Mouse (Mus musculus) retina, postnatal 1 day (tissue): ENCODE measurements around the gene Ftsj3.
"Not testable (repeated sequence)": the region's sequence is repeated elsewhere in the genome, so short reads cannot be mapped to it uniquely, and the experiment has no call there.

Experiments used
- DNase-seq: peaks from one replicate; pipeline ENCODE4 v3.0.0-alpha.2; 2012

Ftsj3 gene

GRCm38 (mm10) chr11:106268326-106269059 lies 12.6 kb upstream of the Ftsj3 start:
- DNase-seq: no peak

- no peak for DNase-seq
These were observed 12.0 kb upstream of the Ftsj3 start for GRCm38 (mm10) chr11:106267871-106268270.

- no peak for DNase-seq
These were observed 11.5 kb upstream of the Ftsj3 start for GRCm38 (mm10) chr11:106267311-106267852.

GRCm38 (mm10) chr11:106266431-106266830 lies 10.6 kb upstream of the Ftsj3 start:
- no peak for DNase-seq

- DNase-seq: no peak
These were observed 9.7 kb upstream of the Ftsj3 start for GRCm38 (mm10) chr11:106265570-106265969.

- DNase-seq: no peak
These were observed 9.1 kb upstream of the Ftsj3 start for GRCm38 (mm10) chr11:106264988-106265387.

GRCm38 (mm10) chr11:106263963-106264362 lies 8.1 kb upstream of the Ftsj3 start:
- no peak for DNase-seq

GRCm38 (mm10) chr11:106260826-106261450 lies 5.1 kb upstream of the Ftsj3 start:
- no peak for DNase-seq

- DNase-seq: no peak
These were observed 896 bp upstream of the Ftsj3 start for GRCm38 (mm10) chr11:106256775-106257174.

- DNase-seq: no peak
These were observed 705 bp downstream of the Ftsj3 start for GRCm38 (mm10) chr11:106255174-106255573.

- no peak for DNase-seq
These were observed 1.1 kb downstream of the Ftsj3 start for GRCm38 (mm10) chr11:106254767-106255166.

- no peak for DNase-seq
These were observed 6.6 kb downstream of the Ftsj3 start for GRCm38 (mm10) chr11:106249326-106249725.

- DNase-seq: peak; percentile 21
These were observed 9.0 kb downstream of the Ftsj3 start for GRCm38 (mm10) chr11:106246834-106247233.

GRCm38 (mm10) chr11:106233978-106234377 lies 21.9 kb downstream of the Ftsj3 start:
- not testable (repeated sequence) for DNase-seq

GRCm38 (mm10) chr11:106220603-106221002 lies 35.3 kb downstream of the Ftsj3 start:
- DNase-seq: no peak

GRCm38 (mm10) chr11:106216730-106217490 lies 39.0 kb downstream of the Ftsj3 start, which contains the start of gene Ddx42:
Gene Ddx42 (plus strand): TSS chr11:106216926.
- peak; percentile 98 for DNase-seq

- DNase-seq: peak; percentile 100
These were observed 39.8 kb downstream of the Ftsj3 start, which contains the start of gene Ccdc47 for GRCm38 (mm10) chr11:106215927-106216729. Gene Ccdc47 (minus strand): TSS chr11:106216344.

GRCm38 (mm10) chr11:106215450-106215859 lies 40.4 kb downstream of the Ftsj3 start:
- no peak for DNase-seq

- DNase-seq: no peak
These were observed 41.0 kb downstream of the Ftsj3 start for GRCm38 (mm10) chr11:106214856-106215255.

- DNase-seq: no peak
These were observed 43.1 kb downstream of the Ftsj3 start for GRCm38 (mm10) chr11:106212771-106213170.

GRCm38 (mm10) chr11:106202123-106202465 lies 53.8 kb downstream of the Ftsj3 start, which contains the start of gene Strada:
Gene Strada (minus strand): TSS chr11:106202168.
- no peak for DNase-seq
